Mouse (Mus musculus): Measurements from ENCODE around the gene Hopx. TPM values are rescaled to one million over a fixed set of nuclear protein-coding genes. Genes with fewer than 3 reads are reported as not detected.

Hopx gene
- total and polyA plus RNA-seq, 2 experiments from 2014 or later = 7.3 to 69.6 TPM

DNA sequence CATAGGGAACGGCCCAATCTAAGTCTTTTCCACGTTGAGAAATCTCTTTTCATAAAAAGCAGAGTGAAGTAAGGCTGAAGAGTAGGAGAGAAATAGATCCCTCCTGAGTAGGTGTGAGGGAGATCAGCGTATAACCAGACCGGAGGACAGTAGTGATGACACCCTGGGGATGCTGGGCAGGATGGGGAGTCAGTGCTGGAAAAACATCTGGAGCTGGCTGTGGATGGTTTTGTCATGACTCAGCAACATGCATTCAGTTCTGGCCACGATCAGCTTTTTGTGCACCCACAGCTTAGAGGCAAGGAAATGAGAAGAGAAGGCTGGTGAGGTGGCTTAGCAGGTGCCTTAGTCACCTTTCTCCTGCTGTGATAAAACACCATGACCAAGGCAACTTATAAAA lies 19.0 kb upstream of the Hopx start:
- H3K4me3 ChIP-seq (ENCODE audit: low read length) = no peak overlapping the region
- H3K27me3 ChIP-seq (ENCODE audit: insufficient read depth, low read length) = no peaks in the 10 kb centered on the region
- 71% methylated on average over 5 of the region's 5 CpGs for WGBS
- DNase-seq (ENCODE audit: low spot score) = no peak
- TF ChIP-seq CTCF (IDR thresholded peaks at IDR 0.05; ENCODE audit: low read depth) = no peak
- H3K9me3 ChIP-seq (ENCODE audit: low read length) = no peaks in the 10 kb centered on the region
- H3K9ac ChIP-seq (replicated peaks; ENCODE audit: low read length) = no peak overlapping the region
- H3K27ac ChIP-seq = no peak overlapping the region
- H3K36me3 ChIP-seq (ENCODE audit: insufficient read depth, low read length) = no peaks in the 10 kb centered on the region
- no peak for ATAC-seq
- H3K4me1 ChIP-seq (ENCODE audit: insufficient read depth, low read length) = no peaks in the 10 kb centered on the region
- no peak overlapping the region for H3K4me2 ChIP-seq (ENCODE audit: low read depth, low read length)

DNA sequence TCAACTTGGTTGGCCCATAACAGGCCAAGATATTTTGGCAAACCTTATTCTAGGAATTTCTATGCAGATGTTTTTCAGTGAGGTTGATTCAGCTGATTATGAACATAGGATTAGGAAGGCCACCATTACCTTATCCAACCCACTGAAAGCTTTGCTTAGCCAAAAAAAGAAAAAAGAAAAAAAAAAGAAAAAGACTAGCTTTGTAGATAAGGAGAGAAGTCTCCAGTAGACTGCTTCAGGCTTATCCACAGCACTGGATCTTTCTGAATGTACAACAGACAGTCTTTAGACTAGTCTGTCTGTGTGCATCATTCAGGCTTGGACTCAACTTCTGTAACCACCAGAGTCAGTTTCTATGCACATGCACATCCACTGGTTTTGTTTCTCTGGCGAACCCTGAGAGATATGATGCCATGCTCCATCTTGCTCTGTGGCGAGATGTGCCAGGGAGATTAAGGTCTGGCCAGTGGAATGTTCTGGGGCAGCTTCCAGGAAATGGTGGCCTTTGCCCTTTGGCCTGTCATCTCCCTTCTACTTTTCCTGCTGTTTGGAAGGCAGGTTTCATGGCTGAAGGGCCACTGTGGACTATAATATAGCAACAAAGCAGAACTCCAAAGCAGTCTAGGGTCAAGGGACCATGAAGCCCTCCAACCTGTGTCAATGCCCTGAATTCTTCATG lies 17.7 kb upstream of the Hopx start:
- ATAC-seq (no peak), DNase-seq (ENCODE audit: low spot score) (no peak)
- Histone ChIP-seq H3K4me3 (ENCODE audit: low read length) (no peak overlapping the region), H3K27ac (no peak overlapping the region), H3K27me3 (ENCODE audit: insufficient read depth, low read length) (no peaks in the 10 kb centered on the region), H3K9ac (replicated peaks; ENCODE audit: low read length) (no peak overlapping the region), H3K36me3 (ENCODE audit: insufficient read depth, low read length) (no peaks in the 10 kb centered on the region), H3K4me1 (ENCODE audit: insufficient read depth, low read length) (no peaks in the 10 kb centered on the region), H3K4me2 (ENCODE audit: low read depth, low read length) (no peak overlapping the region), H3K9me3 (ENCODE audit: low read length) (peaks cover 6% of the 10 kb centered on the region; the same call in 1 of the 2 replicates)
- 84% methylated on average over 2 of the region's 2 CpGs for WGBS
- no peak for TF ChIP-seq CTCF (IDR thresholded peaks at IDR 0.05; ENCODE audit: low read depth)

DNA sequence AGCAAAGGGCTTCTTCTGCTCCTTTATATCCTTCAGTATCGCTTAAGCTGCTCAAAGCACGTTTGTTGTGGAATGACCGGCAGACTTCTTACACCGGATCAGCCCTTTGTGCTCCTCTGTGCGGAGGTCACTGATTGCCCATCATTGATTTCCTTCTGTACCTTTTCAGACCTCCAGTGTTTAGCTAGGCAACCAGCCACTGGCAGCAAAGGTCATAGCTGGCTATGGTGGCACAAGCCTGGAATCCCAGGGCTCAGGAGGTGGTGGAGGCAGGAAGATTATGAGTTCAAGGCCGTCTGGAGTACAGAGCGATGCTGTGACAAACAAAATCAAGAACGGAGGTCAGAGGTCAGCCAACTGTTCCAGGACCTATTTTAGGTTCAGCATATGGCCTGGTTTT lies 17.0 kb upstream of the Hopx start:
- WGBS = 84% methylated on average over 8 of the region's 8 CpGs
- Histone ChIP-seq H3K27ac (no peak overlapping the region), H3K4me2 (ENCODE audit: low read depth, low read length) (no peak overlapping the region), H3K4me3 (ENCODE audit: low read length) (no peak overlapping the region), H3K9ac (replicated peaks; ENCODE audit: low read length) (no peak overlapping the region), H3K9me3 (ENCODE audit: low read length) (peaks cover 6% of the 10 kb centered on the region; the same call in 1 of the 2 replicates), H3K36me3 (ENCODE audit: insufficient read depth, low read length) (no peaks in the 10 kb centered on the region), H3K27me3 (ENCODE audit: insufficient read depth, low read length) (no peaks in the 10 kb centered on the region), H3K4me1 (ENCODE audit: insufficient read depth, low read length) (no peaks in the 10 kb centered on the region)
- no peak for TF ChIP-seq CTCF (IDR thresholded peaks at IDR 0.05; ENCODE audit: low read depth)
- ATAC-seq (no peak), DNase-seq (ENCODE audit: low spot score) (no peak)

DNA sequence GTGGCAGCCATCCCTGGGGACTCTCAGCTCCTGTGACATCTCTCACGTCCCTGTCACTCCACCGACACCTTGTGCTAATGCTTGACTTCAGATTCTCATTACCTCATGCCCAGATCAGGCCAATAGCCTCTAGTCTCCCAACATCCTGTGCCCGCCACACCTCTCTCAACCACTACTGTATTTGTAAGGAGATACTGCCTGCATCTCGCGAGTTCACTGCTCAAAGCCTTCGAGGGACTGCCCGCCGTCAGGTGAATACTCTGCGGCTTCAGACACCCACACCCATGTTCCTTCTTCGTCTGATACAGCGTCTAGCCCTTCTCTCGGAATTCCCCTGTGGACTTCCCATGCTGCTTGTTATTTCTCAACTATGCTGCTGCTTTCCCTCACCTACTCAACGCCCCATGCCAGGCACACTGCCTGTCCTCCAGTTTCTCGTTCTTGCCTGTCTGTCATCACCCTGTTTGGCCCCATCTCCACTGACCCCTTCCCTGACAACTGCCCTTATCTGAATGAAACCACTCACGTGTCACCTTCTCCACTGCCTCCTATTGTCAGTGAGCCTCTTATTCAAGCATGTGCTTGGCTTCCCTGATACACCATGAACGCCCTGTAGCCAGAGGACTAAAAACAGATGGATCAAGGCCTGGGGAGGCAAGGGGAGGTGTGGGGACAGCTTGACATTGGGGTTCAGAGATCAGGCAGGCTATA lies 15.5 kb upstream of the Hopx start:
- H3K27me3 ChIP-seq (ENCODE audit: insufficient read depth, low read length) = no peaks in the 10 kb centered on the region

DNA sequence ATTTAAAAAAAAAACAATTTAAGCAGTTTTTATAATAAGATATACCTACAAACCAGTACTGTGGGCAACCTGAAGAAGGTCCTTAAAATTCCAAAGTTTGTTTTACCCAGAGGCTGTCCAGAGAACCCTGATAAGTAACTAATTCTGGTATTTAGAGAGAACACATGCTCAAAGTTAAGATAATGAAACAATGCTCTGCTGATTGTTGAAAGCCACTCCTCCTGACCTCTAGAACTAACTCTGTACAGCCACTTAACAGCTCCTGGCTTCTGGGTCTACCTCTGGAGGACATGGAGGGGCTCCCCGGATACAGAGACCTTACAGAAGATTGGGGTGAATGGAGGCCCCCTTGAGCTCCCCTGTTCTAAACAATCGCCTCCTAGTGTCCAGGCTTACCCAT lies 15.0 kb upstream of the Hopx start:
- ATAC-seq = no peak
- Histone ChIP-seq H3K27me3 (ENCODE audit: insufficient read depth, low read length) (no peaks in the 10 kb centered on the region), H3K4me3 (ENCODE audit: low read length) (no peak overlapping the region), H3K9me3 (ENCODE audit: low read length) (peaks cover 6% of the 10 kb centered on the region; the same call in 1 of the 2 replicates), H3K36me3 (ENCODE audit: insufficient read depth, low read length) (no peaks in the 10 kb centered on the region), H3K4me2 (ENCODE audit: low read depth, low read length) (no peak overlapping the region), H3K4me1 (ENCODE audit: insufficient read depth, low read length) (no peaks in the 10 kb centered on the region), H3K27ac (no peak overlapping the region), H3K9ac (replicated peaks; ENCODE audit: low read length) (no peak overlapping the region)
- no peak for DNase-seq (ENCODE audit: low spot score)
- WGBS = 85% methylated on average over 2 of the region's 2 CpGs
- TF ChIP-seq CTCF (IDR thresholded peaks at IDR 0.05; ENCODE audit: low read depth) = no peak

More for the DNA sequence above, 15.5 kb upstream of the Hopx start:
- ATAC-seq (no peak), DNase-seq (ENCODE audit: low spot score) (no peak)
- Histone ChIP-seq H3K4me1 (ENCODE audit: insufficient read depth, low read length) (no peaks in the 10 kb centered on the region), H3K9me3 (ENCODE audit: low read length) (peaks cover 6% of the 10 kb centered on the region; the same call in 1 of the 2 replicates), H3K4me2 (ENCODE audit: low read depth, low read length) (no peak overlapping the region), H3K27ac (no peak overlapping the region), H3K9ac (replicated peaks; ENCODE audit: low read length) (no peak overlapping the region), H3K4me3 (ENCODE audit: low read length) (no peak overlapping the region), H3K36me3 (ENCODE audit: insufficient read depth, low read length) (no peaks in the 10 kb centered on the region)
- 70% methylated on average over 16 of the region's 16 CpGs for WGBS
- no peak for TF ChIP-seq CTCF (IDR thresholded peaks at IDR 0.05; ENCODE audit: low read depth)

DNA sequence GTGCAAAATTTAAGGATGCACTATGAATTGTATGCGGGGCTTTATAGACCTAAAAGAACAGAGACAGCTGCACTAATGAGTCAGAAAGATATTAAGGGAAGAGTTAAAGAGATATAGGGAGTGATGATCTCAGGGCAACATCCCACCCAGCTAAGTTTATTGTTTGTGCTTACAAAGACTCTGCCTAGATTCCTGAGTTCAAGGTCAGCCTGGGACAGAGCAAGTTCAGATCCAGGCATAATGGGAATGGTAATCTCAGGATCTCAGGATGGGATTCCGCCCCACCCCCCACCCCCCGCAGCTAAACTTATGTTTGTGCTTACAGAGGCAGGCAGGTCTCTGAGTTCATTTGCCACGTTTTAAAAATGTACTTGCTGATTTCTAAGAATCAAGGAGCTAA lies 13.9 kb upstream of the Hopx start:
- Histone ChIP-seq H3K4me3 (ENCODE audit: low read length) (no peak overlapping the region), H3K9me3 (ENCODE audit: low read length) (peaks cover 6% of the 10 kb centered on the region; the same call in 1 of the 2 replicates), H3K9ac (replicated peaks; ENCODE audit: low read length) (no peak overlapping the region), H3K27ac (no peak overlapping the region), H3K36me3 (ENCODE audit: insufficient read depth, low read length) (no peaks in the 10 kb centered on the region), H3K4me2 (ENCODE audit: low read depth, low read length) (no peak overlapping the region), H3K4me1 (ENCODE audit: insufficient read depth, low read length) (no peaks in the 10 kb centered on the region), H3K27me3 (ENCODE audit: insufficient read depth, low read length) (no peaks in the 10 kb centered on the region)
- no peak for DNase-seq (ENCODE audit: low spot score)
- 87% methylated on average over 4 of the region's 4 CpGs for WGBS
- TF ChIP-seq CTCF (IDR thresholded peaks at IDR 0.05; ENCODE audit: low read depth) = no peak
- no peak for ATAC-seq
